Mouse (Mus musculus): Measurements from ENCODE around the gene Kif9. TPM values are rescaled to one million over a fixed set of nuclear protein-coding genes. Genes with fewer than 3 reads are reported as not detected.
A peak's percentile ranks its signal among the peaks of the same experiment; 100 is the strongest.

The Kif9 gene
- polyA plus RNA-seq, 1 experiment: 0.78 TPM

- no peak for DNase-seq (ENCODE audit: low read depth, low spot score)
- WGBS: 59% methylated on average over 5 of the region's 5 CpGs
These were observed 14.2 kb downstream of the Kif9 start for GRCm38 (mm10) chr9:110490913-110491312.

DNA sequence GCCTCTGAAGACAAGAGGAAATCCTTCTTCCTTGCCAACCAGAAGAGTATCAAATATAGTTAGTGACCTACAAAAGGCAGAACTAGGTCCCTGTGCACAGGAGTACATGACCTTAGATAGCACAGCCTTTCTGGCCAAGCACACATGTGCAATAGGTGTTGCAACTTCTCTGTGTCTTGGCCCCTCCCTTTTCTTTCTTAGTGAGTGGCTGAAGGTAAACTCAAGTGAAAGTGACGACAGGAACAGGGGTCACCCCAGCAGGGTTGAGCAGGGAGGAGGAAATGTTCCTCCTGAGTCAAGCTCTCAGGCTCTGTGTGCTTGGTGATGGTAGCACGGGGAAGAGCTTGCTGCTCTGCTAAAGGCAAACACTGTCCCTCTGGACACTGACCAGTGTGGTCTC, 49.0 kb downstream of the Kif9 start:
- no peak for DNase-seq (ENCODE audit: low read depth, low spot score)
- WGBS: 13% methylated on average over 2 of the region's 2 CpGs

DNA sequence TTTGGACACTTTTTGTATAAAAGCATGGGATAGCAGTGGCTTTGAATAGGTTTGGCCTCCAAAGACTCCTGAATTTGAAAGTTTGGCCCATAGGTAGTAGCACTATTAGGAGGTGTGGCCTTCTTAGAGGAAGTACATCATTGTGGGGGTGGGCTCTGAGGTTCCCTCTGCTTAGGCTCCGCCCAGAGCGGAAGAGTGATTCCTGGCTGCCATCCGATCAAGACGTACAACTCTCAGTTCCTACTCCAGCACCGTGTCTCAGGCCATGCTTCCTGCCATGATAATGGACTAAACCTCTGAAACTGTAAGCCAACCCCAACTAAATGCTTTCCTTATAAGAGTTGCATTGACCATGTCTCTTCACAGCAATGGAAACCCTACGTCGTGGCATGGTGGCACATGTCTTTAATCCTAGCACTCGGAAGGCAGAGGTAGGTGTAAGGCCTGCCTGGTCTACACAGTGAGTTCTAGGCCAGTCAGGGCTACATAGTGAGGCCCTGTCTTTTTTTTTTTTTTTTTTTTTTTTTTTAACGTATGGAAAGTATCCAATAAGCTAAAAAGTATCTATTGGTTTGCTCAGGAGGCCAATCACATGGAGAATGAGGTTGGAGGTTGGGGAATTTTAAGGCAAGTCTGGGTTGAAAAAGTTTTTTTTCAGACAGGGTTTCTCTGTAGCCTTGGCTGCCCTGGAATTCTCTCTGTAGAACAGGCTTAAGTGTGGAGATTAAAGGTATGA, 52.4 kb downstream of the Kif9 start:
- DNase-seq (ENCODE audit: low read depth, low spot score): no peak
- WGBS: 81% methylated on average over 9 of the region's 9 CpGs

DNA sequence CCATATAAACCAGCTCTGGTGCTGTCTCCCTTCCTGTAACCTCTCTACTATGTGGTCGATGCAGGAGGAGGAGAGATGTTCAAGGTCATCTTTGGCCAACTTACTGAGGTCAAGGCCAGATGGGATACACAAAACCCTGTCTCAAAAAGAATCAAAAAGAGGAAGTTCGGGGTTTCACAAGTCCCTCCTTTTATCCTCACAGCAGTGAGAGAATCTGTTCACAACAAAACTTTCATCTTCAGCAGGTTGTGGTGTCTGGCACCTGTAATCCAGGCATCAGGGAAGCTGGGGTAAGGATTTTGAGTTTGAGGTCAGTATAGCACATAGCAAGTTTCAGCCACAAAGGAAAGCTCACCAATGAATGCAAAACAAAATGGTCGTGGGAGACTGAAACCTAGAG, 53.9 kb downstream of the Kif9 start:
- WGBS: 59% methylated on average over 3 of the region's 3 CpGs
- DNase-seq (ENCODE audit: low read depth, low spot score): no peak

- no peak for DNase-seq (ENCODE audit: low read depth, low spot score)
- WGBS: 29% methylated on average over 6 of the region's 6 CpGs
These were observed 54.5 kb downstream of the Kif9 start for GRCm38 (mm10) chr9:110531151-110531791.

DNA sequence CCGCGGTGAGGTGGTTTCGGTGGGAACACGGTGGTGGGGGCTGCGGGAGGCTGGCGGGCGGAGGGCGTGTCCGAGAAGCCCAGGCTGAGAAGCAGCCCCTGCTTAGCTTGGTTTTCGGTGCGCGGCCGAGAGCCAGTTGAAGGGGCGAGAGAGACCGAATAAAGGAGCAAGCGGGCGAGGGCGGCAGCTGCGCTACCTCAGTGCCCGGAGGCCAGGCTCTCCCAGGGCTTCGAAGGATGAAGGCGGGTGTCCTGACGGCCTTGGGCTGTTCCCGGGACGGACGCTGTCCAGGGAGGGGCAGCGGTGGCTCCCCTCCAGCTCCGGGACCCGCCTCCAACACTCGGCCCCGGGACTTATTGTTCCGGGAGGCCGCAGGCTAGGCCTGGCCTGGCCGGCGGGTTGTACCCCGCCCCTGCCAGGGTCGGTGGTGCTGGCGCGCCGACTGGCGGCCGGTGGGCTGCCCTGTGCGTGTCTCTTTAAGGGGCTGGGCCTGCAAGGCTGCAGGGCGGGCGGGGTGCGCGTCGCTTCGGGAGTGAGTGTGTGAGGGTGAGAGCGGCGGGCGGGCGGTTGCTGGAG, 55.2 kb downstream of the Kif9 start:
- DNase-seq (ENCODE audit: low read depth, low spot score): peak; percentile 71
- WGBS: 1% methylated on average over 50 of the region's 53 CpGs

- no peak for DNase-seq (ENCODE audit: low read depth, low spot score)
- under 1% methylated on average over 103 of the region's 109 CpGs for WGBS
These were observed 56.0 kb downstream of the Kif9 start, which contains the start of gene Setd2 for GRCm38 (mm10) chr9:110532538-110533291. TSS of gene Setd2 (plus strand) at chr9:110532597.

DNA sequence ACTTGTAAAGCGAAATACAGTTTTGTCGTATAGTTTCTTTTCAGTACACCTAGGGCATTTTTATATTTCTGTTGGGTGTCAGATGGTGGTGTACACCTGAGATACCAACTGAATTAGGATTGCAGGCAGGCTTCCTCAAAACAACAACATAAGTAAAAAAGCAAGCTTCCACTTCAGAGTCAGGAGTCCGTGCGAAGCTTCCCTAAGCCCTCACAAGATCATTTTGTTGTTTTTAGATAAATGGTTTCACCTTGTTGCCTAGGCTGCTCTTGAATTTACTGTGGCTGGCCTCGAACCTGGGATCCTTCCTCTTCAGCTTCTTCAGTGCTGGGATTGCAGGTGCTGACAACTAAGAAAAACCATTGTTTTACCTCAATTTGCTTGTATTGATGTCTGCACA, 56.9 kb downstream of the Kif9 start:
- 6% methylated on average over 5 of the region's 5 CpGs for WGBS
- no peak for DNase-seq (ENCODE audit: low read depth, low spot score)

DNA sequence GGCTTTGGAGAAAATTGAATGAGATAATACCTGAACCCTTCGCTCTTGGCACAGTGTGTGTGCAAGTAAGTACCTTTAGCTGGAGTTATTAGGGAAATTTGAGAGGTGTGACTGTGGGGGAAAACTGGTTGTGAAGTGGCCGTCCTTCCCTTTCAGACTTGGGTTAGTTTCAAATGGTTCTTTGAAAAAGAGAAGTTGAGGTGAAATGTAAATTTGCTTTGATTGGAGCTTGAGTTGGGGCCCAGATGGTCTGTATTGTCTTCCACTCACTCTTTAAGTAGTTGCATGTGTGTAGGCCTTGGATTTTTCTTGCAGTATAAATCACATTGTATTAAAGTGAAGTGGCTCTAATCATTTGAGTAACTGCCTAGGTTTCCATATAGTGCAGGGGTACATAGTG, 58.4 kb downstream of the Kif9 start:
- 75% methylated on average over 2 of the region's 2 CpGs for WGBS
- DNase-seq (ENCODE audit: low read depth, low spot score): no peak

DNA sequence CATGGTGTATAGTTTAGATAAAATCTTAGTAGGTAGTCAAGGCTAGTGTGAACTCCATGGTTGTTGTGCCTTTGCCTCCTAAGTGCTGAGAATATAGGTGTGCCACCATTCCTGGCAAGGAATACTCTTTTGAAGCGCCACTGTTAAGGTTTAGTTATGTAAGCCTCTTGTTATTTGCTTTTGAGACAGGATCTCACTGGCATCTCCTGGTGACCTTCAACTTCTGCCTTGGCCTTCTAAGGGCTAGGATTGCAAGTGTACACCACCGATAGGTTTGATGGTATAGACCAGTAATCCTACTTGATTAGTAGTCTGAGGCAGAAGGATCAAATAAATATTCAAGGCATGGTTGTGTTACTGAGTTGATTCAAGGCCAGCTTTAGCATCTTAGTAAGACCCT, 59.9 kb downstream of the Kif9 start:
- 42% methylated on average over 2 of the region's 2 CpGs for WGBS

DNA sequence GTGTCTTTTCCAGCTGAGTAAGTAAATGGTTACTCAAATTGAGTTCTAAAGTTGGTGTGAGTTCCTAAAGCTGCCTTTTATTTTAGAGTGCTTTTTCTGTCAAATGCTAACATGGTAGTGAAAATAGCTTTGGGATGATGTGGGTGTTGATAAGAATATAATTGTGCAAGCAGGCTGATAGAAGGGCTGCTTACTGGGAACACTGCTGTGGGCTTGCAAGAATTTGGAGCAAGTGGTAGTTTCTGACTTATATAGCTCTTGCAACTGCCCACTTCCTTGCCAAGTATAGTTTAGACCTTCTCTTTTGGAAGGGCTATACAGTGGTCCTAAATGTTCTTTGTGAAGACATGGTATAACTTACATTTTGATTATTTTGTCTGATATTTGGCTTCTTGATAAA, 61.8 kb downstream of the Kif9 start:
- no peak for DNase-seq (ENCODE audit: low read depth, low spot score)

More for the DNA sequence above, 59.9 kb downstream of the Kif9 start:
- DNase-seq (ENCODE audit: low read depth, low spot score): no peak

- WGBS: 75% methylated on average over 4 of the region's 4 CpGs
- DNase-seq (ENCODE audit: low read depth, low spot score): no peak
These were observed 65.2 kb downstream of the Kif9 start for GRCm38 (mm10) chr9:110541988-110542387.

- no peak for DNase-seq (ENCODE audit: low read depth, low spot score)
- WGBS: 98% methylated on average over 19 of the region's 19 CpGs
These were observed 71.5 kb downstream of the Kif9 start for GRCm38 (mm10) chr9:110548261-110548660.

GRCm38 (mm10) chr9:110568309-110568708, 91.6 kb downstream of the Kif9 start:
- no peak for DNase-seq (ENCODE audit: low read depth, low spot score)

Other genes starting within 250 kb of the Kif9 start
- 0.25 and 0.45 TPM in 2 replicates for gene Cspg5, start 233.2 kb upstream of the Kif9 start, polyA plus RNA-seq (2012; rRNA removed)
- 9.2 and 11.2 TPM in 2 replicates for gene Elp6, start 171.8 kb upstream of the Kif9 start, polyA plus RNA-seq (2012; rRNA removed)
- 23.6 and 25.0 TPM in 2 replicates for gene Scap, start 143.7 kb upstream of the Kif9 start, polyA plus RNA-seq (2012; rRNA removed)
- gene Ptpn23, start 68.7 kb upstream of the Kif9 start, polyA plus RNA-seq (2012; rRNA removed): 14.7 and 16.8 TPM in 2 replicates
- gene Ngp, start 57.2 kb upstream of the Kif9 start, polyA plus RNA-seq (2012; rRNA removed): not detected in 2 replicates
- gene Klhl18, start 264 bp upstream of the Kif9 start, polyA plus RNA-seq (2012; rRNA removed): 13.2 and 19.1 TPM in 2 replicates
- 28.3 and 33.9 TPM in 2 replicates for gene Setd2, start 55.6 kb downstream of the Kif9 start, polyA plus RNA-seq (2012; rRNA removed)
- gene Nradd, start 147.5 kb downstream of the Kif9 start, polyA plus RNA-seq (2012; rRNA removed): 4.9 and 5.7 TPM in 2 replicates
- gene Nbeal2, start 177.2 kb downstream of the Kif9 start, polyA plus RNA-seq (2012; rRNA removed): 19.3 and 25.2 TPM in 2 replicates
- 128 and 129 TPM in 2 replicates for gene Ccdc12, start 179.5 kb downstream of the Kif9 start, polyA plus RNA-seq (2012; rRNA removed)